In genomic region chr1:6152436-6152835, GRCm38 (mm10) we compare ENCODE assay signal across 11 mouse cellular contexts.
DNase-seq lines count a peak whose midpoint lies in the region; ATAC-seq and TF ChIP-seq lines count a peak whose summit lies in the region.
"Had no signal": no experiment of that assay in that cellular context is flagged by ENCODE, and none has a peak within 500 bp of the region (broad histone marks: within the 10 kb centered on the region; RNA-seq: fewer than 3 reads in every experiment).

No protein-coding gene starts in this region.

- H3K36me3 ChIP-seq in heart, postnatal 0 days (replicated peaks; ENCODE audit: control insufficient read depth, insufficient read depth, low read length) = no peaks in the 10 kb centered on the region
- H3K36me3 ChIP-seq: heart, embryonic 10.5 days had no signal

- no peaks in the 10 kb centered on the region for H3K27me3 ChIP-seq in heart, postnatal 0 days (ENCODE audit: control insufficient read depth, insufficient read depth, low read length)

- no peak overlapping the region for H3K9ac ChIP-seq in heart, postnatal 0 days (replicated peaks; ENCODE audit: low read depth, low read length)

- ATAC-seq in heart, postnatal 0 days (ENCODE audit: insufficient read depth, low read depth) = no peak

- TF ChIP-seq CTCF in heart, postnatal 0 days (IDR thresholded peaks at IDR 0.05; ENCODE audit: low read depth) = peak; percentile 25; the same call in 1 of the 2 replicates

- DNase-seq in heart, postnatal 0 days (ENCODE audit: low spot score) = no peak
- no peak for DNase-seq in heart, adult 18-20 months
- DNase-seq in lung, postnatal 10 days = peak; percentile 10
- DNase-seq in lung, adult 18-20 months = no peak
- DNase-seq in R1 (ENCODE audit: low read depth, low spot score) = peak; percentile 23
- peak; percentile 29 to 51 for DNase-seq in right cerebral cortex, postnatal 10 days (ENCODE audit: low spot score in 2 of 2)
- DNase-seq in cerebellum, adult 8-10 months = no peak
- DNase-seq in spleen, postnatal 14 days (ENCODE audit: low spot score in 2 of 2) = no peak
- DNase-seq: kidney, adult 2 months had no signal

- no peak overlapping the region for H3K4me3 ChIP-seq in heart, postnatal 0 days (ENCODE audit: low read depth, low read length)
- H3K4me3 ChIP-seq: heart, embryonic 10.5 days had no signal

- 29% methylated on average over 3 of the region's 3 CpGs for WGBS in heart, postnatal 0 days

- TF ChIP-seq EP300 in heart, postnatal 0 days (IDR thresholded peaks at IDR 0.05; ENCODE audit: low read depth) = no peak

- no peak overlapping the region for H3K4me2 ChIP-seq in heart, postnatal 0 days (ENCODE audit: low read depth, low read length)
- H3K4me2 ChIP-seq: liver, embryonic 11.5 days had no signal

- H3K4me1 ChIP-seq in heart, postnatal 0 days (ENCODE audit: control insufficient read depth, insufficient read depth) = no peaks in the 10 kb centered on the region
- H3K4me1 ChIP-seq: heart, embryonic 10.5 days had no signal

- H3K27ac ChIP-seq in heart, postnatal 0 days (ENCODE audit: low read depth) = no peak overlapping the region
- H3K27ac ChIP-seq: heart, embryonic 10.5 days had no signal

- H3K9me3 ChIP-seq in heart, postnatal 0 days (replicated peaks; ENCODE audit: control insufficient read depth, low read length) = no peaks in the 10 kb centered on the region
- H3K9me3 ChIP-seq: heart, embryonic 10.5 days had no signal

Comparison
In these comparisons a context has a peak if more than half of its experiments do, and no peak if none do; other contexts are left out.
1. DNase-seq: peak in lung, postnatal 10 days (single experiment), R1 (single experiment) and right cerebral cortex, postnatal 10 days (2 of 2); none in heart, postnatal 0 days (single experiment), heart, adult 18-20 months (0 of 2), lung, adult 18-20 months (0 of 2), cerebellum, adult 8-10 months (single experiment) and spleen, postnatal 14 days (0 of 2).